Mouse (Mus musculus) frontal cortex, adult 2 months (tissue): Measurements from ENCODE around the gene Ddx58. TPM values are rescaled to one million over a fixed set of nuclear protein-coding genes. Genes with fewer than 3 reads are reported as not detected.

Experiments used
- DNase-seq, 2 experiments: peaks; one replicate each; pipeline ENCODE4 v3.0.0; 2022; ENCODE audit warnings: low spot score in 1 of 2; ENCODE audit errors: extremely low spot score in 1 of 2
- polyA plus RNA-seq: library from polyadenylated mRNA; depleted of rRNA; stranded (reverse); fragments of >200 nt; gene quantifications from 2 replicates; pipeline ENCODE4 v1.2.3, GENCODE M21; 2012

Ddx58 gene
- polyA plus RNA-seq, 1 experiment: 5.8 TPM

DNA sequence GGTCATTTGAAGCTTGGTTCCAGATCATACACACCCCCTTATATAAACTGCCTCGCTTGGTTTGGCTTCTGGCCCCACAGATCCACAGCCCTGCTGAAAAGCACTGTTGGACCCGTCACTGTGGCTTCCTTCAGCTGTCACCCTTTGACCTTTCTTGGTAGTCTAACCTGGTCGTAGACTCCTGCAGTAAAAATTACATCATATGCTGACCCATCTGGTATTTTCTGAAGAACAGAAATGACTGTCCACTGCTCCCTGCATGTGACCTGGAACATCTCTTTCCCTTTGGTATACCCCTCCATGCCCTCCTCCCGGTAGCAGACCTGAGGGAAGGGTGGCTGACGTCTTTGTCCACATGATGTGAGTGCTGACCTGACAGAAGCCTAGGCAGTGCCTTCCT is 55.2 kb downstream of the Ddx58 start:
- DNase-seq: no peak

DNA sequence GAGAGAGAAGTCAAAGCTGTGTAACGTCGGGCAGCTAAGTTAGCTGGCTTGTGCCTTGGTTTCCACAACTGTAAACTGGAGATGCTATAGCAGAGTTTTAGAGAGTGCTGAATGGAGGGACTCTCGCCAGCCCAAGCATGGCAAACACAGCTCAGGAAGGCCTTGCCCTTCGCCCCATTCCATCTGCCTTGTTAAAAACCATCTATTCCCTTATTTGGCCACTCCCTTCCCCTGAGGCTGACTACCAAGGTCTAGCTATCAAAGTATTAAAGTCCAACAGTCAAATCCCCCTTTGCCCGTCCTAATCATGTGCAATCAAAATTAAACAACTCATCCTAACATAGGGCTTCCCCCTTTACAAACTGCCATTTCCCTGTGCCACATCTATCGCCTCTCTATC is 55.8 kb downstream of the Ddx58 start:
- DNase-seq: no peak

DNA sequence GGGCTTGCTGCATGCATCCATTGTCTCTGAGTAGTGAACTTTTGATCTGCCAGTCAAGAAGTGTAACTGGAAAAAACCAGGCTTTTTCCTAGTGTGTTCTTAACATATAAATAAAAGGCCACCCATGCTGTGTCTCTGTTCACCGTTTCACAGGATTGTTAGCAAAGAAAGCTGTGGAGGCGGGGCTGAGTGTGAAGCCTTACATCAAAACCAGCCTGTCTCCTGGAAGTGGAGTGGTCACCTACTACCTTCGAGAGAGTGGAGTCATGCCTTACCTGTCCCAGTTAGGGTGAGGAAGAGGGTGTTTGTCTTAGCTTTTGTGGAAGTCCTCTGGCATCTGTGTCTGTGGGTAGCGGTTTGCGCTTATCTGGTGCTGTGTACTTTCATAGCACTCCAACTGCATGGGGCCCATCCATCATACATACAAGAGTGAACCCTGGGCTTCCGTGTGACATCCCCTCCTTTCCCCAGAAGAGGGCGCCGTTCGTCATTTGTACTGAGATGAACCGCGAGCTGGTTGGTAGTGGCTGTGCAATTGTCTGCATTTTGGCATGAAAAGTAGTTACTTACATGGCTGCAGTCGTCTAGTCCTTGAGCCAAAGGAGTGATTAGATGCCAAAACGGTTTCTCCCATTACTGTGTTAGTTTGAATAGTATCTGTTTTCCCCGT is 56.8 kb downstream of the Ddx58 start:
- DNase-seq: peak; percentile 18 to 78

DNA sequence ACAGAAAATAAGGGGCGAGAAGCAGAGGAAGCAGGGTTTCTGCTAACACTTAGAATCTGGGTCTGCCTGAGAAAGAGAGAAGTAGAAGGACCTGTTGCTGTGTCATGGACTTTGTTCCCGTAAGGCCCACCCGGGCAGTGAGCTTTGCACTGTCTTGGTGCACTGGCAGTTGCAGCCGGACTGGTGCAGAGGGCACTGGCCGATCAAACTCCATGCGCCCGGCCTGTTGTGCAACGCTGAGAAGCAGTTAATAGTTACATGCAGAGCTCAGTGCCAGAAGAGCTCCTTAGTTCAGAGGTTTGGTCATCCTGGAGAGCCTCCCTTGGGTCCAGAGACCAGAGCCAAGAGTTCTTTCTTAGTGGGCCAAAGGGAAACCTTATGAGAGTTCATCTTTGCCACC is 57.9 kb downstream of the Ddx58 start:
- DNase-seq: no peak

DNA sequence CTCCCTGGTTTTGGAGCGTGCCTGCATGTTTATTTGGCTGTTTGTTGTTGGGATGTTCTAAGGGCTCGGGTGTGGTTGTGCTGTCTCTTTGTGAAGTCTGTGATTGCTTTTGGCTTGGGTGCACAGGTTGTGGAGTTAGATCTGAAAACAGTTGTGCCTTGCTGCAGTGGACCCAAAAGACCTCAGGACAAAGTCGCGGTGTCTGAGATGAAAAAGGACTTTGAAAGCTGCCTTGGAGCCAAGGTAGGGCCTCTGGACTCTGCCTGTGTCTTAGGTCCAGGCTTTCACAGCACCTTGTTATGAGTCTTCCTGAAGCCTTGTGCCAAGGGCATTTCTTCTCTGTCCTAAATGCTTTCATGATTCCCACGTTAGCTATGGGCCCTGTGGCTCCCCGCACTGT is 59.6 kb downstream of the Ddx58 start:
- no peak for DNase-seq

DNA sequence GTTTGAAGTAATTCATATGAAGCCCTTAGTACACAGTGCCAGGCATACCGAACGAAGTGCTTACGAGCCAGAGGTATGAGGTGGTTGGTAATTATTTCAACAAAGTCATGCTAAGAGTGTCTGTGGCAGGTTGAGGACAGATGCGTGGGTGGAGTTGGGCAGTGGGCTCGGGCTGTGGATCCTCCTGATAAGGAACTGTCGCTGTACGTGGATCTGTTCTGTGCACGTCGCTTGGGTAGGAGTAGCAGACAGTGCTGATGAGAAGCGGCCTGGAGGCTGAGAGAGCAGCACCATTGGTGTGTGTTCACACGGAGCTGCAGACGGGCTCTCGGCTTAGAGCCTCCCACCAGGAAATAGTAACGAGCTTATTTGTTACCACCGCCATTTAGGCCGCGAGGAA is 61.0 kb downstream of the Ddx58 start:
- no peak for DNase-seq

DNA sequence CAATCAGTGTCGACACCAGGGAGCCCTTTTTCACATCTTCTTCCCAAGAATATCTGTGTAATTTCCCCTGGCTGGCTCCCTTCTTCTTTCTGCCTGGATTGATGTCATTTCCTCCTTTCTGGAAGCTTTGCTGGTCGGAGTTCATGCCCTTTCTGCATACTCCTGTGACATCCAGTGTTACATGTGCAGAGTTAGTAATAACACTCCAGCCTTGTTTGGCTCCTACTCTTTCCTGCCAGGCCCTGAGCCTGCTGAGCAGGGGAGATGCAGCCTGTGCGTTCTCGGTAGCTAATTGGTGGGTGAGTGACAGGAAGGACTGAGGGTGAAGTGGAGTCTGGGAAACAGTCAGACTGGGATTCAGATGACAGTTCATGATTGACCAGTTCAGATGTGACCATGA is 65.3 kb downstream of the Ddx58 start:
- no peak for DNase-seq

DNA sequence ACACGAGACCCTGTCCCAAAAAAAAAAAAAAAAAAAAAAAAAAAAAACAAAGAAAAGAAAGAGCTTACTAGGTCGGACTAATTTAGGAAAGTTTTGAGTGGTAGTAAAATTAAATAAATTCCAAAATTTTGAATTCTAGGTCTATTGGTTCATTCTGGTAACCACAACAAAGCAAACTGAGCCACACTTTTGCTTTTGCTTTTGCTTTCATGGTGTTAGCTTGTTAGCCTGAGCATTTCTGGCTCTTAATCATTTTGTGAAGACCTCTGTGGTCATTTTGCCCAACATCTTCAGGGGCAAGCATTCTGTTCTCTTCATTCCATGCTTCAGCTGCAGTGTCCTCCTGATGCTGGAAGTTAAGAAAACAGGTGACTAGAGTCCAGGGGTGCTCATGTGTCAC is 67.3 kb downstream of the Ddx58 start:
- DNase-seq: no peak

DNA sequence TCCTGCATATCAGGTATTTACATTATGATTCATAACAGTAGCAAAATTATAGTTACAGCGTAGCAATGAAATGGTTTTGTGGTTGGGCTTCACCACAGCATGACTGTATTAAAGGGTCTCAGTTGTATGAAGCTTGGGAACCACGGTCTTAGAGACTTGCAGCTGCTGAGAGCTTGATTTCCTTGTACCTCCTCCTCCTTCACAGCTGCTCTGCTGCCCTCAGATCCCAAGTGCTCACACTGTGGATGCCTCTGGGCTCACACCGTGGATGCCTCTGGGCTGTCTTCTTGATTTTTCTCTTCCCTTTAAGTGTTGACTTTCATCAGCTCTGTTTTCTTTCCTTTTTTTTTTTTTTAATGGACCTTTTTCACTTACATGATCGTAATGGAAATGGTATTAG is 68.2 kb downstream of the Ddx58 start:
- DNase-seq: no peak

DNA sequence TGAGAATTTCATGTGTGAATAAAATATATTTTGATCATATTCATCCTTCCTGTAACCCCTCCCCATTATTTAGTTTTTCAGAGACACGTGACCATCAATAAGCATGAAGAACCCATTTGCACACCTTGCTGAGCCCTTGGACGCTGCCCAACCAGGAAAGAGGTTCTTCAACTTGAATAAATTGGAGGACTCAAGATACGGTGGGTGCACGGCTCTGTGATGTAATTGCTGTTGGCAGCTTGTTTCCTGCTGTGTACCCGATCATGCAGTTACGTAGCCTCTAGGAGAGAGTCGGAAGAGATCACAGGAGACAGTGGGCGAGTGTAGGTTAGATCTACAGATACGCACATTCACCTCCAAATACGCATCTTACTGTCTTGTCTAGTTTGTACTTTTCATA is 76.0 kb downstream of the Ddx58 start:
- no peak for DNase-seq

DNA sequence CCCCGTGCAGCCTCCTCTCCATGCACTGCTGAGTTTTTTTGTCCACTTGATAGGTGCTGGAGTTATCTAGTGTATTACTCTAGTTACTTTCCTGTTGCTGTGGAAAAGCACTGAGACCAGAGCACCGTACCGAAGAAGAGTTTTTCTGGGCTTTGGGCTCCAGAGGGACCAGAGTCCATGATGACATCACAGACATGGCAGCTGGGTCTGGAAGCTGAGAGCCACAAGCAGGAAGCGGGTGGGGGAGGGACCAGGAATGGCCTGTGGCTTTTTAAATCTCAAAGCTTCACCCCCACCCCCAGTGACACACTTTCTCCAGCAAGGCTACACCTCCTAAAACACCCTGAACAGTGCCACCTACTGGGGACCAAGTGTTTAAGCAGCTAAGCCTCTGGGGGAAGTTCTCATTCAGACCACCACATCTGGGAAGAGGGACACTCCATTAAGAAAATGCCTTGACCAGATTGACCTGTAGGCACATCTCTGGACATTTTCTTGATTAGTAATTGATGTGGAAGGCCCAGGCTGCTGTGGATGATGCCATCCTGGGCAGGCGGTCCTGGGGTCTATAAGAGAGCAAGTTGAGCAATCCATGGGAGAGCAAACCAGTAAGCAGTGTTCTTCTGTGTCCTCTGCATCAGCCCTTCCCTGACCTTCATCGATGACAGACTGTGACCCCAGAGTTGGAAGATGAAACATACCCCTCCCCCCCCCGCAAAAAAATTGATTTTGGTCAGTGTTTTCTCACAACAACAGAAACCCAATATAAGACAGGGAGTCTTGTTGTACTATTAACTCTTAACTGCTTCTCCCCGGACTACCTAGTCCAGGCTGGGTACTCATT is 78.8 kb downstream of the Ddx58 start:
- DNase-seq: no peak

DNA sequence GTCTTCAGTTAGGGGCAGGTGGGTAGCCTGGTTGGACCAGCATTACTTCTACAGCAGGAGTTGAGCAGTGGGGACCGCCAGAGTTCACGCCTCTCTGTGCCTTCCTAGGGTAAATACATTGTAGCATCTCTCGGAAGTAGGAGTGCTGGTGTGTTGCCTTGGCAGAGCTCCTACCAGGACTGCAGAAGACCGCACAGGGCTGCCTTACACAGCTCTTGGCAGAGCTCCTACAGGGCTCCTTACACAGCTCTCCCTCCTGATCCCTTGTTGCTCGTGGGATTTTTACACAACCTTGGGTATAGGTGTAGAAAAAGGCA is 81.4 kb downstream of the Ddx58 start:
- no peak for DNase-seq

DNA sequence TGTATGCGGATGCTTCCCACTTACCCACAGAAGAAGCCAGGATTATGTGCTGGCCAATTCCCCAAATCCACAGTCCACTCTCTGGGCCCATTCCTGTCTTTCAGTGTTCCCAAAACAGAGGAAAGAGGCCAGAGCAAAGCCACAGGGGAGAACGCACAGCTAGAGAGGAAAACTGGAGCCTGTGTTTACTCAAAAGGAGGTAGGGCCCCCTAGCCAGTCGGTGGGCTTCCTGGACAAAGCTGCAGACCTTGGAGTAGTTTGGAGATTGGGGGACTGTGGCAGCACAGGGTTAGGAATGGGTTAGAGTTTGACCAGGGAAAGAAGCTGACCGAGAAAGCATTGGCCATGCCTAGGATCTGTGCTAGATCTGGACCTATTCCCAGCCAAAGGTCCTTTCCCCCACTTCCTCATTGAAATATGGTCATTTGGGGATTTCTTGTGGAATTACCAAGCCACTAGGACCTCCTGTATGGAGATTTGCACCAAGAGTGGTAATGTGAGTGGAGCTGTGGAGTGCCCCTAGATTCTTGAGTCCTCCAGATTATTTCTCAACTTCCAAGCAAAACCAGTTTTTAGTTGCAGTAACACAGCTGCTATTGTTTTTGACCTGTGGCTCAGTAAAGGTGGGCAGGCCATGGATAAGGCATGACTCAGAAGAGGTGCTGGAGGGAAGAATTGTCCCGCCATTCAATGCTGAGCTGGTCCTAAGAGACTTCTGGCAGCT is 82.0 kb downstream of the Ddx58 start:
- no peak for DNase-seq

DNA sequence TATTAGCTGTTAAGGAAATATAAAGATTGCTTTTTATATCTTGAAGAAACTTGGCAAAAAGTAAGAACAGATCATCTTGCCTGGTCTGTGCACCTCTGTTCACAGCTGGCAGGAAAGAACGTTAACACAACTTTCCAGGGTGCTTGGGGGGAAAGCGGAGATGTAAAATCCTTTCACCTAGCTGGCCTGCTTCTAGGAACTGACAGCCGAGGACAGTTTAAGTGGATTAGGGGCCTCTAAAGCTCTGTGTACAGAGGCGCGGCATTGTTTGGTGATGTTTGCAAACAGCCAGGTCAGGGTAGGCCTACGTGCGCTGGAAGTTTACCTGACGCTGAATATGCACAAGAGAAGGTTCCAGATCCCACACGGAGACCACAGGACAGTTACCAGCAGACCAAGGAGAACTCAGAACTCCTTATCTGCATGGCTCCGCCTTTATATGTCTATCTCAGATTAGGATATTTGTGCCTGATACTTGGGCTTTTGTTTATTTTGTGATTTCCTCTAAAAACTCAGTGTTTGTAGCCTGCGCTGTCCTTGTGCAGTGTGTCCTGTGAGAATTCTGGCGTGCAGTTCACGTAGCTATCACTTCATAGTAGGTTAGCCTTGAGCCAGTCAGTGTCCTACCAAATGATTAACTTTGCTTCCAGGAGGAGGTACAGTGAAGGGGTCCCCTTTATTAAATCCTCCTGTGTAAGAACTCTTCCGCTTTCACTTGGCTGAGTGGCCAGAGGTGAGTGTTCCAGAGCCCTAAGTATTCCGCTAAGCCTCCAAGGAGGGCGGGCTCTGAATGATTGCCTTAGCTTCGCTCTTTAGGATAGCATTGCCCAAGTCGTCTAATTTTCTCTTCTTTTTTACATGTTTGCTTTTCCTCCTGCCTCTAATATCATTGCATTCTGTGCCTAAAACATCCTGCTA is 82.8 kb downstream of the Ddx58 start:
- no peak for DNase-seq

DNA sequence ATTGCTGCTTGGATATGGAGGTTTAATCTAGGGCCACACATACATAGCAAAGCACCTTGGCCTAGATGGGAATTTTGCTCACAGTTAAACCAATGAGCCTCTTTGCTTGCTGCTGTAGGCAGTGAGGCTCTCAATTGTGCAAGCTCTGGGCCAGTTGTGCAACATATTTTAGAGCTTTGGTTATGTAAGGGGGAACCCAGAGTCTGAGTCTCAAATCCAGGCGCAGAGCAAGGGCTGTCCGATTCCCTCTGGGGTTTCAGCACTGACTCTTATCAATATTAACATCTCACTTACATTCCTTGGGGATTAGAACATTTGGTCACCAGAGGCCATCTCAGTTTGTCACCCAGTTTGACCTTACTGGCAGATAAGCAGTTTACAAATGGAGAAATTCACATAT is 83.5 kb downstream of the Ddx58 start:
- DNase-seq: no peak

DNA sequence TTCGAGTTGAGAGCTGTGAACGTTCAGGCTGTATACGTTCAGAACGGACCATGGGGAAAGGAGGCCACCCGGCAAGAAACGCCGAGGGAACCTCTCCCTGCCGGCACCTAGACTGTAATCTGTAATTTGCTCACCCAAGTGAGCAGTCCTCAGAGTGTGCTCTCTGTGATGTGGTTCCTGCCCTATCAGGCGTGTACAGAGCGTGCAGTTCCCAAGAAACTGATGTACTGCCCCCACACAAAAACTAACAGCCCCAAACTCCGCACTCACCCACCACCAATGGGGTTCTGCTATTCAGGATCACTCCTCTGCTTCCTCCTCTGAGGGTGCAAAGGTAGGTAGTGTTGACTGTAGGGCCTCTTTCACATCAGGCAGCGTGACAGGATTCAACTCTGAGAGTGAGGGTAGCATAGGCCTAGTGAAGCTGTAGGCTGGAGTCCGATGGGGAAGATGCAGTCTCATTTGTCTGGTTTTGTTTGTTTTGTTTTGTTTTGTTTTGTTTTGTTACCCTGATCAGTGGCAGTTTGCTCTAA is 84.1 kb downstream of the Ddx58 start:
- no peak for DNase-seq

DNA sequence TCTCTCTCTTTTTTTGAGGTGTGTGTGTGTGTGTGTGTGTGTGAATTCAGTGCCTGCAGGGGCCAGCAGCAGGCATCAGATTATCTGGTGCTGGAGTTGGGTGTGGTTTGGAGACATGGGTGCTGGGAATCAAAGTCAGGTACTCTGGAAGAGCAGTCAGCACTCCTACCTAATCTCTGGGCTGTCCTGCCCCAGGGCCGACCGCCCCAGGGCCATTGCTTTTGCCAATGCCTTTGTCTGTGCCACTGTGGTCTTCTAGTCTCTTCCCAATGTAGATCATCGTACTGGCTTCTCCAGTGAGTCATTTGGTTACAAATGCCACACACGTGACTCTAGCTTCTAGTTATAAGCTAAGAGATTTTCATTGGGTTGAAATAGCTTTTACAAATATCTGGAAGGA is 84.9 kb downstream of the Ddx58 start:
- no peak for DNase-seq
